ENCODE assay signal across 30 mouse cellular contexts in the genomic region with DNA sequence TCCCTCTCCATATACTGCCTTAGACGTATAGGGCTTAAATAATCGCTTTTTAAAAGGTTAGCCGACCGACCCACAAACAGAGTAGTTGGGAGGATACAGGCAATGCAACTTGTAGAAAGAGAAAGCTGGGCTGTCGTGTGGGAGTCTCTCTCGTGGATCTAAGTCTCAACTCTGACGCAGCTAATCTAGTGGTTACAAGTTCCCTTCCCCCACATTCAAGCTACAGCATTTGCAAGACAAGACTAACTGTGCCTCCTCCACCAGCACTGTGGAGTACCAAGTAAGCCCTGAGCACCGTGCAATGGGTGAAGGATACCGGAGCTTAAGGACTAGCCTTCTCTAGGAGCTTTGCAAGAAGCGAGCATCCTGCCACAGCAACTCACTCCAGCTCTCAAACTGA.
DNase-seq lines count a peak whose midpoint lies in the region; ATAC-seq lines count a peak whose summit lies in the region.
"Had no signal": no experiment of that assay in that cellular context is flagged by ENCODE, and none has a peak within 500 bp of the region (broad histone marks: within the 10 kb centered on the region; RNA-seq: fewer than 3 reads in every experiment).

No protein-coding gene starts in this region.

- H3K9ac ChIP-seq in hindbrain, embryonic 13.5 days: no peak overlapping the region
- no peak overlapping the region for H3K9ac ChIP-seq in hindbrain, embryonic 11.5 days (ENCODE audit: low read depth, low read length)
- no peak overlapping the region for H3K9ac ChIP-seq in midbrain, embryonic 15.5 days
- no peak overlapping the region for H3K9ac ChIP-seq in midbrain, embryonic 11.5 days (ENCODE audit: low read length)
- H3K9ac ChIP-seq in hindbrain, embryonic 15.5 days: no peak overlapping the region
- H3K9ac ChIP-seq: embryonic facial prominence, embryonic 15.5 days; forebrain, embryonic 13.5 days; heart, embryonic 15.5 days; limb, embryonic 15.5 days; liver, embryonic 13.5 days; neural tube, embryonic 12.5 days had no signal

- peaks cover 65% of the 10 kb centered on the region for H3K4me1 ChIP-seq in hindbrain, embryonic 13.5 days (replicated peaks)
- no peaks in the 10 kb centered on the region for H3K4me1 ChIP-seq in hindbrain, embryonic 11.5 days (replicated peaks; ENCODE audit: control insufficient read depth, insufficient read depth, low read length)
- peaks cover 40% of the 10 kb centered on the region for H3K4me1 ChIP-seq in midbrain, embryonic 15.5 days
- H3K4me1 ChIP-seq in midbrain, embryonic 11.5 days (ENCODE audit: control insufficient read depth, insufficient read depth, low read length): peaks cover 7% of the 10 kb centered on the region; the same call in 1 of the 2 replicates
- peaks cover 51% of the 10 kb centered on the region for H3K4me1 ChIP-seq in hindbrain, embryonic 15.5 days (replicated peaks)
- H3K4me1 ChIP-seq: heart, embryonic 15.5 days; limb, embryonic 15.5 days; liver, embryonic 13.5 days had no signal

- no peak for ATAC-seq in hindbrain, embryonic 13.5 days (ENCODE audit: low FRiP score)
- ATAC-seq in hindbrain, embryonic 11.5 days (ENCODE audit: low FRiP score): no peak
- ATAC-seq in midbrain, embryonic 15.5 days (replicated peaks): peak; percentile 11; the same call in 1 of the 2 replicates
- ATAC-seq in midbrain, embryonic 11.5 days (ENCODE audit: low FRiP score): no peak
- ATAC-seq in hindbrain, embryonic 15.5 days (ENCODE audit: low FRiP score, low read depth): no peak
- ATAC-seq: CD4-positive, CD25-positive, alpha-beta regulatory T cell, adult 4 months; forebrain, embryonic 13.5 days had no signal

- H3K27ac ChIP-seq in hindbrain, embryonic 13.5 days: peak overlapping the region; percentile 56
- H3K27ac ChIP-seq in hindbrain, embryonic 11.5 days (ENCODE audit: low read depth, low read length): no peak overlapping the region
- peak overlapping the region; percentile 51; the same call in 1 of the 2 replicates for H3K27ac ChIP-seq in midbrain, embryonic 15.5 days
- H3K27ac ChIP-seq in midbrain, embryonic 11.5 days (ENCODE audit: low read depth, low read length): no peak overlapping the region
- peak overlapping the region; percentile 24; the same call in 1 of the 2 replicates for H3K27ac ChIP-seq in hindbrain, embryonic 15.5 days (replicated peaks)
- H3K27ac ChIP-seq: embryonic facial prominence, embryonic 10.5 days; embryonic facial prominence, embryonic 15.5 days; forebrain, embryonic 13.5 days; heart, embryonic 10.5 days; heart, embryonic 15.5 days; limb, embryonic 10.5 days; limb, embryonic 15.5 days; liver, embryonic 13.5 days; macrophage; neural tube, embryonic 12.5 days; stomach, postnatal 0 days had no signal

- DNase-seq in hindbrain, embryonic 11.5 days (ENCODE audit: low spot score): no peak
- no peak for DNase-seq in midbrain, embryonic 11.5 days (ENCODE audit: low spot score, missing footprints)
- peak; percentile 39 for DNase-seq in telencephalon, adult 2 months (ENCODE audit: low read depth, low spot score)
- no peak for DNase-seq in adrenal gland, postnatal 36 days
- DNase-seq: adrenal gland, postnatal 14 days; cerebellum, postnatal 14 days; gastrocnemius, postnatal 25 days; kidney, adult 11 months; kidney, postnatal 14 days; layer of hippocampus, adult 9-11 months; liver, embryonic 13.5 days; lung, adult 18-20 months; lung, postnatal 10 days; right cerebral cortex, postnatal 4 days; thymus, adult 2 months; thymus, postnatal 4 days had no signal

- H3K27me3 ChIP-seq in hindbrain, embryonic 13.5 days: no peaks in the 10 kb centered on the region
- no peaks in the 10 kb centered on the region for H3K27me3 ChIP-seq in hindbrain, embryonic 11.5 days (ENCODE audit: control insufficient read depth, insufficient read depth, low read length)
- no peaks in the 10 kb centered on the region for H3K27me3 ChIP-seq in midbrain, embryonic 15.5 days (replicated peaks)
- no peaks in the 10 kb centered on the region for H3K27me3 ChIP-seq in midbrain, embryonic 11.5 days (ENCODE audit: control insufficient read depth, insufficient read depth, low read length)
- H3K27me3 ChIP-seq in hindbrain, embryonic 15.5 days: no peaks in the 10 kb centered on the region
- H3K27me3 ChIP-seq: embryonic facial prominence, embryonic 15.5 days; forebrain, embryonic 13.5 days; heart, embryonic 15.5 days; limb, embryonic 15.5 days; liver, embryonic 13.5 days; neural tube, embryonic 12.5 days had no signal

- 46% methylated on average over 10 of the region's 10 CpGs for WGBS in hindbrain, embryonic 13.5 days
- WGBS in hindbrain, embryonic 11.5 days: 42% methylated on average over 10 of the region's 10 CpGs
- WGBS in midbrain, embryonic 15.5 days: 33% methylated on average over 10 of the region's 10 CpGs
- 29% methylated on average over 10 of the region's 10 CpGs for WGBS in midbrain, embryonic 11.5 days
- 44% methylated on average over 10 of the region's 10 CpGs for WGBS in hindbrain, embryonic 15.5 days

- H3K9me3 ChIP-seq in hindbrain, embryonic 13.5 days: no peaks in the 10 kb centered on the region
- no peaks in the 10 kb centered on the region for H3K9me3 ChIP-seq in hindbrain, embryonic 11.5 days (ENCODE audit: control insufficient read depth, low read length)
- H3K9me3 ChIP-seq in midbrain, embryonic 15.5 days: no peaks in the 10 kb centered on the region
- no peaks in the 10 kb centered on the region for H3K9me3 ChIP-seq in midbrain, embryonic 11.5 days (ENCODE audit: control insufficient read depth, low read length)
- no peaks in the 10 kb centered on the region for H3K9me3 ChIP-seq in hindbrain, embryonic 15.5 days
- H3K9me3 ChIP-seq: embryonic facial prominence, embryonic 10.5 days; embryonic facial prominence, embryonic 15.5 days; forebrain, embryonic 13.5 days; heart, embryonic 10.5 days; heart, embryonic 15.5 days; limb, embryonic 10.5 days; limb, embryonic 15.5 days; liver, embryonic 13.5 days; neural tube, embryonic 12.5 days had no signal

- no peak overlapping the region for H3K4me3 ChIP-seq in hindbrain, embryonic 13.5 days
- no peak overlapping the region for H3K4me3 ChIP-seq in hindbrain, embryonic 11.5 days (ENCODE audit: low read depth, low read length)
- no peak overlapping the region for H3K4me3 ChIP-seq in midbrain, embryonic 15.5 days
- H3K4me3 ChIP-seq in midbrain, embryonic 11.5 days (ENCODE audit: low read depth, low read length): no peak overlapping the region
- H3K4me3 ChIP-seq in hindbrain, embryonic 15.5 days: no peak overlapping the region
- H3K4me3 ChIP-seq: embryonic facial prominence, embryonic 10.5 days; embryonic facial prominence, embryonic 15.5 days; forebrain, embryonic 13.5 days; heart, embryonic 10.5 days; heart, embryonic 15.5 days; limb, embryonic 10.5 days; limb, embryonic 15.5 days; liver, embryonic 13.5 days; neural tube, embryonic 12.5 days had no signal

- H3K4me2 ChIP-seq in hindbrain, embryonic 13.5 days: no peak overlapping the region
- no peak overlapping the region for H3K4me2 ChIP-seq in hindbrain, embryonic 11.5 days (replicated peaks; ENCODE audit: low read depth, low read length)
- H3K4me2 ChIP-seq in midbrain, embryonic 15.5 days: no peak overlapping the region
- H3K4me2 ChIP-seq in midbrain, embryonic 11.5 days: no peak overlapping the region
- H3K4me2 ChIP-seq in hindbrain, embryonic 15.5 days: no peak overlapping the region
- H3K4me2 ChIP-seq: embryonic facial prominence, embryonic 15.5 days; forebrain, embryonic 13.5 days; heart, embryonic 15.5 days; limb, embryonic 15.5 days; liver, embryonic 13.5 days; neural tube, embryonic 12.5 days had no signal

- H3K36me3 ChIP-seq in hindbrain, embryonic 13.5 days: no peaks in the 10 kb centered on the region
- no peaks in the 10 kb centered on the region for H3K36me3 ChIP-seq in hindbrain, embryonic 11.5 days (ENCODE audit: control insufficient read depth, insufficient read depth, low read length)
- H3K36me3 ChIP-seq in midbrain, embryonic 15.5 days (replicated peaks): no peaks in the 10 kb centered on the region
- H3K36me3 ChIP-seq in midbrain, embryonic 11.5 days (ENCODE audit: control insufficient read depth, insufficient read depth, low read length): no peaks in the 10 kb centered on the region
- H3K36me3 ChIP-seq in hindbrain, embryonic 15.5 days: no peaks in the 10 kb centered on the region
- H3K36me3 ChIP-seq: embryonic facial prominence, embryonic 10.5 days; embryonic facial prominence, embryonic 15.5 days; heart, embryonic 10.5 days; heart, embryonic 15.5 days; limb, embryonic 10.5 days; limb, embryonic 15.5 days; liver, embryonic 13.5 days; neural tube, embryonic 12.5 days had no signal

Comparison
In these comparisons a context has a peak if more than half of its experiments do, and no peak if none do; other contexts are left out.
1. H3K27ac ChIP-seq: peak in hindbrain, embryonic 13.5 days (single experiment), midbrain, embryonic 15.5 days (single experiment) and hindbrain, embryonic 15.5 days (single experiment); none in hindbrain, embryonic 11.5 days (single experiment) and midbrain, embryonic 11.5 days (single experiment).